Mouse (Mus musculus) midbrain, embryonic 13.5 days (tissue): ENCODE data around the gene Tenm1. TPM values are rescaled to one million over a fixed set of nuclear protein-coding genes. Genes with fewer than 3 reads are reported as not detected.
A peak's percentile ranks its signal among the peaks of the same experiment; 100 is the strongest.

Experiments
- ATAC-seq: fragments of 200-750 bp; cut with Nextera tagmentation; 2 replicates; pipeline ENCODE4 v1.8.0; 2017; ENCODE audit warnings: mild to moderate bottlenecking, moderate TSS enrichment, moderate library complexity
- H3K27ac ChIP-seq: fragments of 300-500 bp; sonication (generic); 2 replicates; pipeline ENCODE4 v1.5.1; 2015; ENCODE audit warnings: inconsistent platforms, mild to moderate bottlenecking, moderate library complexity
- H3K27me3 ChIP-seq: fragments of 300-500 bp; sonication (generic); 2 replicates; pipeline ENCODE4 v1.6.1; 2015; ENCODE audit warnings: mild to moderate bottlenecking, inconsistent platforms
- H3K36me3 ChIP-seq: fragments of 300-500 bp; sonication (generic); 2 replicates; pipeline ENCODE4 v1.6.1; 2015; ENCODE audit warnings: mild to moderate bottlenecking, inconsistent platforms
- H3K4me1 ChIP-seq: fragments of 300-500 bp; sonication (generic); replicated peaks from 2 replicates; pipeline ENCODE4 v1.6.1; 2015; ENCODE audit warnings: inconsistent platforms
- H3K4me2 ChIP-seq: fragments of 300-500 bp; sonication (generic); replicated peaks from 2 replicates; pipeline ENCODE4 v1.6.1; 2015; ENCODE audit warnings: moderate library complexity, mild to moderate bottlenecking, inconsistent platforms
- H3K4me3 ChIP-seq: fragments of 300-500 bp; sonication (generic); replicated peaks from 2 replicates; pipeline ENCODE4 v1.5.1; 2015; ENCODE audit warnings: mild to moderate bottlenecking, inconsistent platforms
- H3K9ac ChIP-seq: fragments of 300-500 bp; sonication (generic); replicated peaks from 2 replicates; pipeline ENCODE4 v1.6.1; 2015; ENCODE audit warnings: mild to moderate bottlenecking, inconsistent platforms
- H3K9me3 ChIP-seq: fragments of 300-500 bp; sonication (generic); 2 replicates; pipeline ENCODE4 v1.6.1; 2016; ENCODE audit warnings: mild to moderate bottlenecking, inconsistent platforms
- WGBS: fragments of 180-500 bp; shearing (Covaris S2); methylation state at CpG from one replicate; pipeline ENCODE4 v1.1.7; 2015; 5-methylcytosine and 5-hydroxymethylcytosine counted together
- polyA plus RNA-seq: library from polyadenylated mRNA; unstranded; fragments of >200 nt; fragmentation: Nextera tagmentation; extraction: Ambion mirVana; gene quantifications from 2 replicates; pipeline ENCODE4 v1.2.1, GENCODE M21; 2015

Gene Tenm1
- polyA plus RNA-seq, 1 experiment from 2014 or later = 18.0 TPM

DNA sequence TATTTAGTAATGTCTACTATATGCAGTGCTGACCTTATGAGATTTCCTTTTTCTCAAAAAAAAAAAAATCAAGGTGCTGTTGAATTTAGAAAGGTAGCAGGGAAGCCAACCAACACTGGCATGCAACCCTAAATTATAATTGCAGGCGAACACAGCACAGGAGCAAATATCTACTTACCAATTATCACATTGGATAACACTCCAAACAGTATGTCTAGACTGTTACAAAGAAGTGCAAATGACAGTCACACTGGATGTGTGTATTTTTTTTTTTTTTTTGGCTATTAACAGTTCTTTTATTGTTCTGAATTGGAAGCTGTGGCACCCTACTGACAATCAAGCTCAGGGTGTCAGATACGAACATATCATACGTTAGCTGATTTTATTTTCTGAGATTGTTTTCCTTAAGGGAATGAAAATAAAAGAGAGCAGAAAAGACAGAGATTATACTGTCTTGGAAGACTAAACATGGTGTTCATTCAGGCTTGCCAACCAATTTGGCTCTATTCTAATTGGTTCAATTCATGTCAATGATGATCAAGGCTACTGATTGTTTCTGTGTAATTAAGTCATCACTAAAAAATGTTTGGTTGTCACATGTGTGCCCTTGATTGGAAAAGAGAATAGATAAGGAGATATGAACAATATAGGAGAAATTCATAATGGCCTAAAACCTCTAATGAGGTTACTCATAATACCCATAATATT is 710.7 kb downstream of the Tenm1 start:
- no peak for ATAC-seq
- no peaks in the 10 kb centered on the region for H3K36me3 ChIP-seq
- H3K27ac ChIP-seq = no peak overlapping the region
- no peak overlapping the region for H3K9ac ChIP-seq
- no peaks in the 10 kb centered on the region for H3K9me3 ChIP-seq
- 75% methylated on average over 3 of the region's 3 CpGs for WGBS
- H3K4me1 ChIP-seq = no peaks in the 10 kb centered on the region
- no peak overlapping the region for H3K4me2 ChIP-seq
- H3K27me3 ChIP-seq = no peaks in the 10 kb centered on the region
- no peak overlapping the region for H3K4me3 ChIP-seq

DNA sequence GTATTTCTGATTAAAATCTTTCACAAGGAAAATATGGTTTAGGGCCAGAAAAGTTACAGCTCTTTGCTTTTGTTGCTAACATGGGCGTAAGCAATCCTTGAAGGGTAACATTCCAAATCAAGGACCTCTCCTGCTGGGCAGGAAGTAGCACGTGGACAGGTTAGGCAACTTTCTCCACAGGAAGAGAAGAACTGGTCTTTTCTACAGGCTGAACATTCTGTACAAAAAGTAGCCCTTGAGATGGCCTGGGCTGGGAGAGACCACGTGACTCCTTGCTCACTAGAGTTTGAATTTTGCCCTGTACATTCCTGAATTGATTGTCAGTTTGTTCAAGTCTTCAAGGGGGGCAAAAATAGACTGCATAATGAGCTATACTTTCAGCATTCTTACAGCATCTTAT is 728.6 kb downstream of the Tenm1 start:
- Histone ChIP-seq H3K36me3 (no peaks in the 10 kb centered on the region), H3K4me3 (no peak overlapping the region), H3K9me3 (no peaks in the 10 kb centered on the region), H3K27me3 (no peaks in the 10 kb centered on the region), H3K27ac (no peak overlapping the region), H3K4me1 (no peaks in the 10 kb centered on the region), H3K9ac (no peak overlapping the region), H3K4me2 (no peak overlapping the region)
- ATAC-seq = no peak
- 68% methylated on average over 3 of the region's 3 CpGs for WGBS

DNA sequence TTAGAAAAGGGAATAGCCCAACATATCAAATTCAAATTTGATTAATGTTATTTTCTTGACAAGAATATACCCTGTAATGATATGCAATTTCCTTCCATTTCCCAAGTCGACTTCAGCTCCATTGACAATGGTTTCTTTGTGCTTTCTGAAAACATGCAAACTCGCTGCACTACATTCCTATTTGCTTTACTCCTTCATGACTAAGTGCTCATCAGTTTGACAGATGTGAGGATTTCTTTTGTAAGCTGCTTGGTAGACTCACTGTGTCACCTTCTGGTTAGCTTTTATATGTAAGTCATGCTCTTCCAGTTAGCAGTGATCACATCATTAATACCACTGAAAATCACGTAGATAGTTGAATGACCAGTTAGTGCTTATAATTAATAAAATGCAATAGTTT is 781.8 kb downstream of the Tenm1 start:
- H3K4me3 ChIP-seq = no peak overlapping the region
- ATAC-seq = no peak
- H3K9me3 ChIP-seq = no peaks in the 10 kb centered on the region

DNA sequence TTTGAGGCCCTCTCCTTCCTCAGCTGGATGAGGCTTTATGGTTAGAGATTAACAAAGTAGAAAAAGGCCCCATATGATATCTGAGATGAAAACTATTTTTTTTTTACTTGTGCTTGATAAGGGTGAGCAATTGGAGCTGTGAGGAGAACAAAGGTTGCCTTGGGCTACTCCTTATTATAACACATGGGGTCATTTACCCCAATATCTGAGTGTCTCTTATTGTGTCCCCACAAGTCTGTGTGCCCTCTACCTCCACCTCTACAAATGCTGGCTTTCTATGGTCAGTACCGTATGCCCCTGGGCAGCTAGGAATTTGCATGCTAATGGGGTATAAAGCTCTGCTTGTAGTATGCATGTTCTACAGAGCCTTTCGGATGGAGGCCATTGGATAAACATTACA is 848.4 kb downstream of the Tenm1 start:
- Histone ChIP-seq H3K4me1 (peaks cover 7% of the 10 kb centered on the region; the same call in 1 of the 2 replicates), H3K36me3 (no peaks in the 10 kb centered on the region), H3K9me3 (no peaks in the 10 kb centered on the region), H3K4me2 (no peak overlapping the region), H3K27ac (no peak overlapping the region), H3K27me3 (no peaks in the 10 kb centered on the region), H3K9ac (no peak overlapping the region), H3K4me3 (no peak overlapping the region)
- no peak for ATAC-seq
- 58% methylated on average over 2 of the region's 2 CpGs for WGBS

More for the DNA sequence above, 781.8 kb downstream of the Tenm1 start:
- 60% methylated on average over 3 of the region's 3 CpGs for WGBS
- H3K27ac ChIP-seq = no peak overlapping the region
- no peaks in the 10 kb centered on the region for H3K4me1 ChIP-seq
- no peaks in the 10 kb centered on the region for H3K36me3 ChIP-seq
- no peaks in the 10 kb centered on the region for H3K27me3 ChIP-seq
- no peak overlapping the region for H3K9ac ChIP-seq
- H3K4me2 ChIP-seq = no peak overlapping the region

DNA sequence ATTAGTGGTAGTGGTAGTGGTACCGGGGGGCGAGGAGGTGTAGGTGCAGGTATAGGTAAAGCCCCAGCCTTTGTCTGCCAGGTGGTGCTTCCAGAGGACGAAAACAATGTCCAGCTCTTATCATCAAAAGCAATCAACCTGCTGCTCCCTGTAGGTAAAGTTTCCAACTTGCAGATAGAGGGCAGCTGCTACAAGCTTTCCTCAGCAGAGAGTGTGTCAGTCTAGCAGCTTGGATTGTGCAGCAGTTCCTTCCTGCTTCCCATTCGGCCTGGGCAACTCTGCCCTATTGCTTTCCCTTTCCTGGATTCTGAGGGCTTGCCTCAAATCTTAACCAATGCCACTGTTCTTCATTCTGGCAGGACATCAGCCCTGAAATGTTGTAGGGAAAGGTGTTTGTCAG is 870.2 kb downstream of the Tenm1 start:
- WGBS = 77% methylated on average over 4 of the region's 4 CpGs

DNA sequence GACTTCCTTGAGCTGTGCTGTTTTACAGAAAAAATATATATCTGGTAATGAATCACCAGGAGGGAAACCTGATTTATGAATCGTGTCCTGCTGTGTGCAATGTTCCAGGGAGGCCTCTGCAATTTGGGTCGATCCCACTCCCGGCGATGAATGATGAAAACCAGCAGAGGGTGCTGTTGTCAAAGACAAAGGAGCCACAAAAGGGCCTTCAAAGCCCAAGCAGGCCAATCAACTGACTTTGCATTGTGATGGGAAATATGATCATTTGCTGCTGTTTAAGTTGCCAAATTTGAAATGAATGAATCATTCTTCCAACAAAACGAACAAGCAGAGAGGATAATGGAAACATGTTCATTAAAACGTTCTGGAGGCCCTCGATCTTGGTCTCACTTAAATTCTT is 871.6 kb downstream of the Tenm1 start:
- no peak for ATAC-seq
- Histone ChIP-seq H3K4me2 (no peak overlapping the region), H3K27ac (no peak overlapping the region), H3K4me3 (no peak overlapping the region), H3K9me3 (no peaks in the 10 kb centered on the region), H3K36me3 (no peaks in the 10 kb centered on the region), H3K27me3 (no peaks in the 10 kb centered on the region), H3K9ac (no peak overlapping the region), H3K4me1 (no peaks in the 10 kb centered on the region)
- WGBS = 28% methylated on average over 7 of the region's 7 CpGs

More for the DNA sequence above, 870.2 kb downstream of the Tenm1 start:
- H3K9ac ChIP-seq = no peak overlapping the region
- H3K4me1 ChIP-seq = no peaks in the 10 kb centered on the region
- H3K4me3 ChIP-seq = no peak overlapping the region
- no peak overlapping the region for H3K4me2 ChIP-seq
- ATAC-seq = no peak
- H3K27ac ChIP-seq = no peak overlapping the region
- H3K36me3 ChIP-seq = no peaks in the 10 kb centered on the region
- H3K27me3 ChIP-seq = no peaks in the 10 kb centered on the region
- no peaks in the 10 kb centered on the region for H3K9me3 ChIP-seq

DNA sequence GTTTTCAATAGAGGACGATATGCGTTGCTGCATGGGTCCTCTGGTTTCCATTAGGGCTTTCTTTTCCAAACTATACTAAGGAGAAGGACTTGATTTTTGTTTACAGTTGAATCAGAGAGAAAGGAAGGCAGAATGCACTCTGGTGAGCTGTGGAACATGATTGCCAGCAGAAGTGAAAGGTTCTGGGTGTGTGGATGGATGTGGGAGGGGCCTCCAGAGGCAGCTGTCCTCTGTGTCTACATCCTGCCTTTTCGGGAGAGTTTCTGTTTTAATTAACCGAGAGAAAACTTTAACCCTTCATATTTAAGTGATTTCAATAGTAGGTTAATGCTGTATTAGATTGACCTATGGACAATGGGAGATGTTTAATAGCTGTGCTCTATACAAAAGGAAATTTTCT is 880.4 kb downstream of the Tenm1 start:
- Histone ChIP-seq H3K4me1 (no peaks in the 10 kb centered on the region), H3K27ac (no peak overlapping the region), H3K9ac (no peak overlapping the region), H3K4me2 (no peak overlapping the region), H3K27me3 (no peaks in the 10 kb centered on the region), H3K36me3 (no peaks in the 10 kb centered on the region), H3K9me3 (no peaks in the 10 kb centered on the region), H3K4me3 (no peak overlapping the region)
- WGBS = 75% methylated on average over 4 of the region's 4 CpGs
- no peak for ATAC-seq

DNA sequence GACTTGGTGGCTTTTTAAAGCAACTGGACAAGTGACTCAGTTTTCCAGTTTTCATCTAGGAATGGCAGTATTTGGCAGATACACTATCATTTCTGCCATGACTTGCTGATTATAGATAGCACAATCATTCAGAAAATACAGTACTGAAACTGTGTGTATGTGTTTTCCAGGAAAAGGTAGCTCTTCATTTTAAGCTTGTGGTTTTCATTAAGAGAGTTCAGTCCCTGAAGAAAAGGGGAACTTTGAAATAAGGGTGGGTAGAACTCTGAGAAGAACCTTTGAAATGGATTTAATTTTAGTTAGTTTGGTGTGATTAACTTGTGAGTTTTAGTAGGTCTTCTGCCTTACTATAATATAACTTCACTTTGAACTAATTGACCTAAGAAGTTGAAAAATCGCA is 883.9 kb downstream of the Tenm1 start:
- ATAC-seq = no peak

DNA sequence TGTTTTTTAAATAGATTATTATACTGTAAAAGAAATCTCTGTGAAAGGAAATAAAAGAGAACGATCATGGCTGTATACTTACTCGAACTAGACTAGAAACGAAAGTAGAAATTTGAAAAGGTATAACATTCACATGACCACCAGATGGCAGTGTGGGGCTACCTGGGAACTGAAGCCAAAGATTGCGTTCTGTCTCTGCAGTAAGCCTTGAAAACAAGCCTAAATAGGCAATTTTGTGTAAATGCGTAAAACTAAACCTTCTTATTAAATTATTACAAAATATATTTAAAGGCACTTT is 888.2 kb downstream of the Tenm1 start:
- H3K4me2 ChIP-seq = no peak overlapping the region
- 31% methylated on average over 5 of the region's 5 CpGs for WGBS

More for the DNA sequence above, 883.9 kb downstream of the Tenm1 start:
- Histone ChIP-seq H3K9me3 (no peaks in the 10 kb centered on the region), H3K4me1 (0 out of 2 replicates have a peak, but pooled peaks cover 2% of the 10 kb centered on the region), H3K9ac (no peak overlapping the region), H3K27ac (no peak overlapping the region), H3K4me2 (no peak overlapping the region), H3K36me3 (no peaks in the 10 kb centered on the region), H3K4me3 (no peak overlapping the region), H3K27me3 (no peaks in the 10 kb centered on the region)
- 83% methylated on average over 1 of the region's 1 CpGs for WGBS

DNA sequence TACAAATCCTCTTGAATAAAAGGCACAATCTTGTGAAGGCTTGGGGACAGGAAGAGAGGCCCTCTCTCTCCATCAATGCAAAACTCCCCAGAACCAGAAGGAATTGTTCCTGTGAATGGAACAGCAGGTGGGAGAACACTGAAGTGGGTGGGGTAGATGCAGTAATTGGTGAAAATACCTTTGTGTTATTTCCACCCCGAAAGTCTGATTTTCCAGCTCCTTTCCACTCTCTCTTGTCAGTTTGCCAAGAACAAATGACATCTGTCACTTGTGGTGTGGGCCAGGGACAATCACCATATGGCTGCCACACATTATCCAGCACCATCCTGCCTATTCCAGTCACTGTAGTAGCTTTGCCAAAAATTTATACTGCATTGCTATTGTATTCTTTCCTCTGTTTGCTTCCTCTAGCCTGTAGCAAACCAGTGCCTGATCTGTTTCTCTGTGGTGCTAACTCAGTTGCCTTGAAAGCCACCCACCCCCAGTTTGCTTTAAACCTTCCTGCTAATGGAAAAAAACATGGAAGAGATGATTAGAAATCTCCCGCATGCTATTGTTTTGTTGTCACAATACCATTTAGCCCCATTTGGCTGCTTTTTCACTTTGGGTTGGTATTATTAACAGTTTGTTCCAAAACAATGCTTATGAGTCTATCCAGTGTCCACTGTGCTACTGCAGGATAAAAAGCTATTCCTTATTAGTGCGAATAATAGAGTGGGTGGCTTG is 888.7 kb downstream of the Tenm1 start:
- no peaks in the 10 kb centered on the region for H3K27me3 ChIP-seq
- H3K27ac ChIP-seq = no peak overlapping the region; the same call in 1 of the 2 replicates
- no peak overlapping the region for H3K4me3 ChIP-seq
- H3K9ac ChIP-seq = no peak overlapping the region
- no peaks in the 10 kb centered on the region for H3K36me3 ChIP-seq
- peak; percentile 76 for ATAC-seq
- no peak overlapping the region for H3K4me2 ChIP-seq
- 0 out of 2 replicates have a peak, but pooled peaks cover 2% of the 10 kb centered on the region for H3K4me1 ChIP-seq
- no peaks in the 10 kb centered on the region for H3K9me3 ChIP-seq
- 21% methylated on average over 3 of the region's 3 CpGs for WGBS

More for the DNA sequence above, 888.2 kb downstream of the Tenm1 start:
- Histone ChIP-seq H3K27me3 (no peaks in the 10 kb centered on the region), H3K9me3 (no peaks in the 10 kb centered on the region), H3K36me3 (no peaks in the 10 kb centered on the region), H3K27ac (no peak overlapping the region), H3K4me3 (no peak overlapping the region), H3K9ac (no peak overlapping the region), H3K4me1 (0 out of 2 replicates have a peak, but pooled peaks cover 2% of the 10 kb centered on the region)
- ATAC-seq = 0 out of 2 replicates have a peak, but pooled peaks have one; percentile 58

DNA sequence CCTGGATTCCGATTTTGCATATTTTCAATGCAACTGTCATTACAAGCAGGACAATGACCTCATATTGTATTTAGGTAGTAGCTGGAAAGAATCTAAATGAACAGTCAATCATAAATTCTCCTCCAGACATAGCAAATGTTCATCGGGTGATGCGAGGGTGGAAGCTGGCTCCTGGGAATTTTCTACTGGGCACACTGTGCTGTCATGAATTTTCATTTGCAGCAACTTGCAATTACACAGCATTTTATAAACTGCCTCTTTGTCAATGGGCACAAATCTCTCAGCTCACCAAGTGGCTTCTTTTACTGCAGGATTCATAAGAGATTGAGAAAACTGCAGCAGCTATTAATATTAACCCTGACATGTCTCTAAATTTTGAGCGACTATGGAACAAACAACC is 898.2 kb downstream of the Tenm1 start:
- no peak overlapping the region for H3K9ac ChIP-seq
- H3K27ac ChIP-seq = no peak overlapping the region
- H3K36me3 ChIP-seq = no peaks in the 10 kb centered on the region
- no peak; the same call in 1 of the 2 replicates for ATAC-seq
- no peak overlapping the region for H3K4me3 ChIP-seq
- no peaks in the 10 kb centered on the region for H3K27me3 ChIP-seq
- no peaks in the 10 kb centered on the region for H3K9me3 ChIP-seq
- no peaks in the 10 kb centered on the region for H3K4me1 ChIP-seq
- 62% methylated on average over 4 of the region's 4 CpGs for WGBS
- H3K4me2 ChIP-seq = no peak overlapping the region

DNA sequence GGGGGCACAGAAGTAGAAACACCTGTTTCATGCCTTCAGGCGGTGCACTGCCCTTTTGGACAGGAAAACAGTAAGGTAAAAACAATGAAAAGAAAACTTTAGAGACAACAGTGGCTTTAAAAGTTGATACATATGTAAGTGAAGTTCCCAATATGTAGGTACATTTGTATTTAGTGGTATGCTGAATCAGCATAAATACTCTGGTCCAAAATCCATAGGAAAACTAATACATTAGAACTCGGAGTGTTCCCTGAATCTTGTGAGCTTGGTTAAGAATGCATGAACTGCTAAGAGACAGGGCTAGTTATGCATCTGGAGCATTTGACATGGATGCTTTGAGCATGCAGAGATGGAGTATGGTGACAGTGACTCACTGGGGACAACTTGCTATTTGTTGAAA is 906.1 kb downstream of the Tenm1 start:
- Histone ChIP-seq H3K9me3 (no peaks in the 10 kb centered on the region), H3K27me3 (no peaks in the 10 kb centered on the region), H3K4me3 (no peak overlapping the region), H3K4me1 (no peaks in the 10 kb centered on the region), H3K9ac (no peak overlapping the region), H3K36me3 (no peaks in the 10 kb centered on the region), H3K4me2 (no peak overlapping the region), H3K27ac (no peak overlapping the region)
- no peak for ATAC-seq
- 83% methylated on average over 2 of the region's 2 CpGs for WGBS
